Mouse (Mus musculus) testis, adult 2 months (tissue): ENCODE measurements at regions not wholly inside any gene's neighbourhood (a gene's known extent, or its start where the extent isn't known, plus 50 kb on each side); places are given as distances from the start of the nearest gene placed in this dataset.

Experiments
- CTCF ChIP-seq: fragments of 200-500 bp; IDR thresholded peaks from 2 replicates; pipeline ENCODE4 v1.5.1; 2012; ENCODE audit warnings: low read depth, mild to moderate bottlenecking, inconsistent platforms, low read length, moderate library complexity; ENCODE audit not compliant: control insufficient read depth, insufficient read depth, insufficient replicate concordance
- POLR2A ChIP-seq: fragments of 200-500 bp; IDR thresholded peaks from 2 replicates; pipeline ENCODE4 v1.6.1; 2012; ENCODE audit warnings: low read depth, mild to moderate bottlenecking, inconsistent platforms, low read length, moderate library complexity; ENCODE audit not compliant: control insufficient read depth

DNA sequence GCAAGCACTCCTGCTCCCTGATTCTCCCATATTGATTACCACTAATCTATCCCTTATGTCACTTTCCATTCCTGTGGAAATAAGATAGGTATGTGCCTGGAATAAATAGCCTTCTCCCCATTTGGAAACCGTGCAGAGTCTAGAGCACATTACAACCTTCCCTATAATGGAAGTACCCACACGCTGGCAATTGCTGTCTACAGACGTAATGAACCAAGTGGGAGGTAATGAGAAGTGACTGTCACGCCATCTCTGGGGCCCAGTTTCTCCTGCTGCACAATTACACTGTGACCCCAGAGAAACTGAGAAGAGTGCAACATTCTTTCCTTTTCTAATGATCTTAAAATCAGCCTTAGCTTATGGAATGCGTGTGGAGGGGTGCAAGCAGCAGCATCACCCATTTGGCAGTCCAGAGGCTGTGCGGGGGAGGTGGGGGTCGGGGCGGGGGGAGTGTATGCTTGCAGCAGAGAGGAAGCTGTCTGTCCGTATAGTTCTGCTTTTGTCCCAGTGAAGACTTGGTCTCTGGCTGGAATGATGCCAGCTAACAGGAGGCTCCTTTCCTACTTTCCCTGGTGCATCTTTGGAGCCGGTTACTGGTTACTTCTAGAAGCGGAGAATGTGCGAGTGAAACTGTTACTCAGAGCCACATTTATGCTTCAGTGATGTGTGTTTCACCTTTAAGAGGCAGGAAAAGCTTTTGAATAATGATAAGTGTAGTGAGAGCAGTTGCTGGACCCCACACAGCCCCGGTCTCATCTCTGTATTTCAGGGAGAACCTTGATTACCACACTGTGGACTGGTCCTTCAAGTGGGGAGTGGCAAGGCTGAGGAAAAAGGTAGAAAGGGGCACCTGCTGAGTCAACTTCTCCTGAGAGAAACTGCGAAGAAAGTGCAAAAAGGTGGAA, 209.3 kb upstream of the Tet2 start:
- TF ChIP-seq CTCF, result no peak
- no peak for TF ChIP-seq POLR2A
